Mouse (Mus musculus) mammary gland, adult 2 months (tissue): ENCODE results near the gene Plau. TPM values are rescaled to one million over a fixed set of nuclear protein-coding genes. Genes with fewer than 3 reads are reported as not detected.

Experiments
- polyA plus RNA-seq: library from polyadenylated mRNA; depleted of rRNA; stranded (reverse); fragments of >200 nt; gene quantifications from 2 replicates; pipeline ENCODE4 v1.2.3, GENCODE M21; 2012; ENCODE audit warnings: low replicate concordance; rRNA removed

The Plau gene
- 12.3 and 25.1 TPM in 2 replicates for polyA plus RNA-seq

GRCm38 (mm10) chr14:20836171-20836904 lies at the start of gene Plau:
TSS of gene Plau (plus strand) at chr14:20836660.

GRCm38 (mm10) chr14:20793758-20794531 lies 42.5 kb upstream of the Plau start, which contains the start of gene Camk2g:
TSS of gene Camk2g (minus strand) at chr14:20794088.

Other genes starting within 250 kb of the Plau start
- gene Usp54, start 195.6 kb upstream of the Plau start, polyA plus RNA-seq: 3.4 and 7.4 TPM in 2 replicates
- gene Myoz1, start 180.1 kb upstream of the Plau start, polyA plus RNA-seq: 0.13 and 386 TPM in 2 replicates
- 0.12 and 14.1 TPM in 2 replicates for gene Synpo2l, start 168.3 kb upstream of the Plau start, polyA plus RNA-seq
- 267 and 287 TPM in 2 replicates for gene Sec24c, start 162.4 kb upstream of the Plau start, polyA plus RNA-seq
- gene Fut11, start 141.7 kb upstream of the Plau start, polyA plus RNA-seq: 15.7 and 38.8 TPM in 2 replicates
- gene Chchd1, start 133.7 kb upstream of the Plau start, polyA plus RNA-seq: 14.6 and 33.2 TPM in 2 replicates
- gene Zswim8, start 129.1 kb upstream of the Plau start, polyA plus RNA-seq: 245 and 268 TPM in 2 replicates
- 47.3 and 61.9 TPM in 2 replicates for gene Ndst2, start 102.1 kb upstream of the Plau start, polyA plus RNA-seq
- 30.5 and 40.0 TPM in 2 replicates for gene Camk2g, start 42.6 kb upstream of the Plau start, polyA plus RNA-seq
- 39.9 and 63.5 TPM in 2 replicates for gene Vcl, start 92.7 kb downstream of the Plau start, polyA plus RNA-seq
- gene Ap3m1, start 215.8 kb downstream of the Plau start, polyA plus RNA-seq: 13.2 and 41.1 TPM in 2 replicates
- 18.0 and 51.1 TPM in 2 replicates for gene Adk, start 215.9 kb downstream of the Plau start, polyA plus RNA-seq